Mouse (Mus musculus) adrenal gland, postnatal 14 days (tissue): Measurements from ENCODE around the gene Apol9b. TPM values are rescaled to one million over a fixed set of nuclear protein-coding genes. Genes with fewer than 3 reads are reported as not detected.

Experiments used
- DNase-seq: peaks from one replicate; pipeline ENCODE4 v3.0.0; 2021; ENCODE audit warnings: mixed read lengths
- total RNA-seq: library from RNA; stranded (reverse); gene quantifications from 2 replicates; pipeline ENCODE4 v1.2.3, GENCODE M21; 2021

Apol9b gene
- total RNA-seq, 1 experiment from 2014 or later: 0.33 TPM

DNA sequence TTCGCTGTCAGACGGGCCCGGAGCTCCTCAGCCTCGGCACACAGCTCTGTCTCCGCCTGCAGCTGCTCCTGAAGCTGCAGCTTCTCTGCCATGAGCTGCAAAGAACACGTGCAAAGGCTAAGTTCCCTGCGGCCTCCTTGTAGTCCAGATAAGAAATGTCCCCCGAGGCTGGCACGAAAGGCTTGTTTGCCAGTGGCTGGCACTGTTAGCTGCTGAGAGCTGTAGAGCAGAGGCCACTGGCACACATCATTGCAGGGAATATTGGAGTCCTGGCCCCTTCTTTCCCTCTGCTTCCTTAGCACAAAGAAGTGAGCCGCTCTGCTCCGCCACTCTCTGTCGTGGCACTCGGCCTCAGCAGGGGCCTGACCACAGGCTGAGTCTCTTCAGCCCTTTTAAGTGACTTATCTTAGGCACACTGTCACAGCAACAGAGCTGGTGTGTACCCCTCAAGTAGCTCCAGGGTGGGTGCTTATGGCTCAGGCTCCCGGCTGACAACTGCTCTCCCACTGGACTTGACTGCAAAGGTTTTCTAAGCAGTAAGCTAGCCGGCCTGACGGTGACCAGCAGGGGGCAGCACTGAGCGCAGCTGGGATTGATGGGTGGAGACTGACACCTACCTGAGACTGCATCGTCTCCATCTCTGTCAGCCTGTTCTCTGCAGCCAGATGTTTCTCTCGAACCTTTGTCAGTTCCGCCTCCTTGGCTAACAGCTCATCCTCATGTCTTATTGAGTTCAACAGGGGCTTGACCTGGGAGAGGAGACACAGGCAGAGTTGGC lies 46.5 kb downstream of the Apol9b start:
- peak; percentile 91 for DNase-seq

DNA sequence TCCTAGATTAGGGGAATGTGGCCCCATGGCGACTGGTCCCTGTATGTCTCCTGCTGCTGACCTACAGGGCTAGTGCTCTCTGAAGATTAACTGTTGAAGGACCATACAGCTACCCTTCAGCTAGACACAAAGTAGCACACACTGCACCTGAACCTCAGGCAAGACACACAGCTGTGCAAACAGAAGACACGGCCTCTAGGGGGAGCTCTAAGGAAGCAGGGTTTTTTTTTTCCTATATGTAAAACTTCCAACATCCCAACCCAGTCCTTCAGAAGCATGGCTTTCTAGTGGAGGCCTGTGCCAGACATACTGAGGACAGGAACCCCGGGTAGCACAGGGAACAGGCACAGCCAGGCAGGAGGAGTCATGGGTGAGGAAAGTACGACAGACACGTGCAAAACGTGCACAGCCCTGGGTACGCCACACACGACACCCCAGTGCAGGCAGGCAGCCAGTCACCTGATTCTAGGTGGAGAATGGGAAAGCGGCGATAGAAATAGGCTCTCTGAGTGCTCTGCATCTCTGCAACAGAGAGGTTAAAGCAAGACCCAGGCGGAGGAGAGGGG lies 53.7 kb downstream of the Apol9b start:
- DNase-seq: peak; percentile 67

DNA sequence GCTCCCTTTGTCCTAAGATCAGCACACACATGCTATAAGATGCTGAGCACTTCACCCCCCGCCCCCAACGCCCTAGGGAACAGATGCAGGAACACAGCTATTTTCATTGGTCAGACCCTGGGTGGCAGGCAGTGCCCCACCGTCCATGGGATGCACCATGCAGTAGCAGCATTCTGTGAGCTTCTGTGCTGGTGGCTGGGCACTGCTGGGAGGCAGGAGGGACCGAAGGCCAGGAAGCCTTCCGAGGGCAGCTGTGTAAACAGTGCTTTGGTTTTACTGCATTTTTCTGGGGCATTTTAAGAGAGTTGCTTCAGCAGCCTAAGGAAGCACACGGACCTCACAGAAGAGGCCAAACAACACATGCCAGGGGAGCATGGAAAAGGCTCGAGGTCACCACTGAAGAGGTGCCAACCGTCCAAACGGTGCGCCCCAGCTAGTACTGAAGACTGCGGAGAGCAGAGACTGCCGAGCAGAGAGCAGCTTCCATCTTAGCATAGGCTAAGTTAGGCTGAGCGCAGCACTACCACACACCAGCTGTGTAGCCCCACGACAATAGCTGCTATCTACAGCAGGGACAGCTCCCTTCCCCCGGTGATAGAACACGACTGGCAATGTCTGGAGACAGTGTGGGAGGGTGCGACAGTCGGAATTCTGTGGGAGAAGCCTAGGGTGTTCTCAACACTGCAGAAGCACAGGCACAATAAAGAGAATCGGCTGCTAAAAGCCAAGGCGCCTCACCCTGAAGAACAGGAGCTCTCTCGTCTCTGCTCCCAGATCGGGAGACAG lies 55.4 kb downstream of the Apol9b start:
- DNase-seq: no peak

DNA sequence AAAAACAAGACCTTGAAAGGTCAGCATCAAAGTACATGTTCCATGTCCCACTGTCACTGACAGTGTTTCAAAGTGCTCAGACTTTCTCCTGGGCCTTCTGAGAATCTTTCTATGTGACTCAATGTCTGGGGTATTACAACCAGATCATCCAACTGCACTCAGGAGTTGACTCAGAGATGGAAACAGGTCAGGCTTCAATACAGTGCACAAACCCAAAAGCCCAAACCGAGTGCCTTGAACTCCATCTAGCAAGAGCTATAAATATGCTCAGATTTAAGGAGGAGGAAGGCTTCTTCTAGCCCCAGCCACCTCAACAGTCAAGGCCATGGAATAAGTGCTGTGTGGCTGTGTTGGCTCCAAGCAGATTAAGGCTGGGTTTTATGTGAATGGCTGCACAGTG lies 57.0 kb downstream of the Apol9b start:
- DNase-seq: no peak

Other genes with a start within 250 kb of the Apol9b start
- gene Apol11a, start 220.8 kb upstream of the Apol9b start, total RNA-seq: 0.19 and 0.41 TPM in 2 replicates
- gene Apol7c, start 195.7 kb upstream of the Apol9b start, total RNA-seq: 3.7 TPM in 1 of 2 replicates, not detected in the other
- not detected in 2 replicates for gene 1700025B11Rik, start 167.1 kb upstream of the Apol9b start, total RNA-seq
- 0.22 and 0.83 TPM in 2 replicates for gene Apol10b, start 132.9 kb upstream of the Apol9b start, total RNA-seq
- gene Gm36245, start 129.8 kb upstream of the Apol9b start, total RNA-seq: not detected in 2 replicates
- 1.5 and 1.6 TPM in 2 replicates for gene Apol11b, start 85.8 kb upstream of the Apol9b start, total RNA-seq
- gene Apol7e, start 30.2 kb upstream of the Apol9b start, total RNA-seq: 1.3 TPM in 1 of 2 replicates, not detected in the other
- 0.30 and 1.7 TPM in 2 replicates for gene Apol8, start 28.0 kb downstream of the Apol9b start, total RNA-seq
- 280 and 301 TPM in 2 replicates for gene Myh9, start 113.1 kb downstream of the Apol9b start, total RNA-seq
- gene Txn2, start 200.0 kb downstream of the Apol9b start, total RNA-seq: 430 and 443 TPM in 2 replicates
- gene Foxred2, start 227.7 kb downstream of the Apol9b start, total RNA-seq: 3.3 and 4.4 TPM in 2 replicates
- gene Eif3d, start 241.8 kb downstream of the Apol9b start, total RNA-seq: 152 and 167 TPM in 2 replicates